Mouse (Mus musculus): ENCODE measurements around the gene Syne1. TPM values are rescaled to one million over a fixed set of nuclear protein-coding genes. Genes with fewer than 3 reads are reported as not detected.

Gene Syne1
- polyA plus RNA-seq, 1 experiment from 2014 or later: 5.7 TPM

- no peaks in the 10 kb centered on the region for H3K4me1 ChIP-seq (replicated peaks; ENCODE audit: control insufficient read depth, insufficient read depth, low read length)
- no peak overlapping the region for H3K4me2 ChIP-seq
- no peaks in the 10 kb centered on the region for H3K9me3 ChIP-seq (ENCODE audit: control insufficient read depth, low read length)
- no peaks in the 10 kb centered on the region for H3K36me3 ChIP-seq (ENCODE audit: control insufficient read depth, insufficient read depth, low read length)
- ATAC-seq (replicated peaks; ENCODE audit: low FRiP score) (no peak), DNase-seq (ENCODE audit: low spot score) (no peak)
- H3K9ac ChIP-seq (ENCODE audit: low read depth, low read length): no peak overlapping the region
- no peaks in the 10 kb centered on the region for H3K27me3 ChIP-seq (replicated peaks; ENCODE audit: control insufficient read depth, insufficient read depth, low read length)
- no peak overlapping the region for H3K27ac ChIP-seq (ENCODE audit: low read depth, low read length)
- 80% methylated on average over 8 of the region's 8 CpGs for WGBS
- H3K4me3 ChIP-seq (ENCODE audit: low read depth, low read length): no peak overlapping the region
These were observed 479.2 kb downstream of the Syne1 start for GRCm38 (mm10) chr10:5072054-5072453.

- DNase-seq (ENCODE audit: low spot score) (no peak), ATAC-seq (replicated peaks; ENCODE audit: low FRiP score) (no peak)
- Histone ChIP-seq H3K27me3 (replicated peaks; ENCODE audit: control insufficient read depth, insufficient read depth, low read length) (no peaks in the 10 kb centered on the region), H3K36me3 (ENCODE audit: control insufficient read depth, insufficient read depth, low read length) (no peaks in the 10 kb centered on the region), H3K27ac (ENCODE audit: low read depth, low read length) (no peak overlapping the region), H3K9me3 (ENCODE audit: control insufficient read depth, low read length) (no peaks in the 10 kb centered on the region), H3K9ac (ENCODE audit: low read depth, low read length) (no peak overlapping the region), H3K4me1 (replicated peaks; ENCODE audit: control insufficient read depth, insufficient read depth, low read length) (no peaks in the 10 kb centered on the region), H3K4me3 (ENCODE audit: low read depth, low read length) (no peak overlapping the region), H3K4me2 (no peak overlapping the region)
- 78% methylated on average over 3 of the region's 3 CpGs for whole genome bisulfite sequencing
These were observed 480.4 kb downstream of the Syne1 start for GRCm38 (mm10) chr10:5070941-5071231.

DNA sequence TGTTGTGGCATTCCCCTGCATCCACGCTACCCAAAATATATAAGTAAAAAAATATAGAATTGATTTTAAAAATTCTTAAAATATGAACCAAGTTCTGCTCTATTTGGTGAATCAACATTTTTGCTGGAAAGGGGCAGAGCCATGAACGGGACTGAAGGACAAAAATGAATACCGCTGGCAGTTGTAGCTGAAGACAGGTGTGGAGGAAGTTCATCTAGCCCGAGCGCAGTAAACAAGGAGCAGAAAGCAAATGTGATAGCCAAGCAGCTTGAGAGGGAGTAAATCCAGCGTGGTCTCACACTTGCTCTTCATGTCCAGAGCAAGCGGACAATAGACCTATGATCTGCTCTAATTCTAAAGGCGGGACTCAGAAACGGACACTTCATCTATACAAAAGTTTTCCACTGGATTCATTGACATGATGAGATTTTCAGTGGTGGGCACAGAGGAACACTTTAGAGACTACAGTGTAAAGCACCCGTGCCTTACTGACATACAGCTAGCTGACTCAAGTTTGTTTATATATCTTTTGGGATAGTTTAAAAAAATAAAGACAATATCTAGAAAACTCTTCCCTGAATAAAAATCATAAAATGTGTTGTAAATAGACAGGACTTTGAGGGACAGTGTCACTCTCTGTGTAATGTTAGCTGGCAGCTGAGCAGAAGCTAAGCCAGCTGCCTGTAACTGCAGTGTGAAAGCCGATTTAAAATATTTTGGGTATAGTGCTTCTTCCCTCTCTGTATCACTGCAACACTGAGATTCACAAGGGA is 480.9 kb downstream of the Syne1 start:
- WGBS: 89% methylated on average over 11 of the region's 11 CpGs
- H3K4me3 ChIP-seq (ENCODE audit: low read depth, low read length): no peak overlapping the region
- no peaks in the 10 kb centered on the region for H3K27me3 ChIP-seq (replicated peaks; ENCODE audit: control insufficient read depth, insufficient read depth, low read length)
- H3K4me2 ChIP-seq: no peak overlapping the region
- H3K9me3 ChIP-seq (ENCODE audit: control insufficient read depth, low read length): no peaks in the 10 kb centered on the region
- no peak for ATAC-seq (replicated peaks; ENCODE audit: low FRiP score)
- no peak overlapping the region for H3K27ac ChIP-seq (ENCODE audit: low read depth, low read length)
- no peak for DNase-seq (ENCODE audit: low spot score)
- H3K9ac ChIP-seq (ENCODE audit: low read depth, low read length): no peak overlapping the region
- H3K4me1 ChIP-seq (replicated peaks; ENCODE audit: control insufficient read depth, insufficient read depth, low read length): no peaks in the 10 kb centered on the region
- H3K36me3 ChIP-seq (ENCODE audit: control insufficient read depth, insufficient read depth, low read length): no peaks in the 10 kb centered on the region

- Histone ChIP-seq H3K9ac (ENCODE audit: low read depth, low read length) (no peak within 1 kb of the TSS), H3K4me2 (no peak within 1 kb of the TSS), H3K27ac (ENCODE audit: low read depth, low read length) (no peak within 1 kb of the TSS), H3K4me1 (replicated peaks; ENCODE audit: control insufficient read depth, insufficient read depth, low read length) (no peaks in the 10 kb centered on the region), H3K4me3 (ENCODE audit: low read depth, low read length) (no peak within 1 kb of the TSS), H3K36me3 (ENCODE audit: control insufficient read depth, insufficient read depth, low read length) (no peaks in the 10 kb centered on the region), H3K9me3 (ENCODE audit: control insufficient read depth, low read length) (no peaks in the 10 kb centered on the region), H3K27me3 (replicated peaks; ENCODE audit: control insufficient read depth, insufficient read depth, low read length) (no peaks in the 10 kb centered on the region)
- DNase-seq (ENCODE audit: low spot score) (no peak), ATAC-seq (replicated peaks; ENCODE audit: low FRiP score) (no peak)
- WGBS: 84% methylated on average over 14 of the region's 14 CpGs
These were observed 482.5 kb downstream of the Syne1 start, which contains the start of gene Gm10097 for GRCm38 (mm10) chr10:5068676-5069265. Gm10097 (plus strand) TSS chr10:5069192.

GRCm38 (mm10) chr10:5067113-5067512 is 484.2 kb downstream of the Syne1 start:
- WGBS: 78% methylated on average over 3 of the region's 3 CpGs
- no peaks in the 10 kb centered on the region for H3K4me1 ChIP-seq (replicated peaks; ENCODE audit: control insufficient read depth, insufficient read depth, low read length)
- no peak overlapping the region for H3K9ac ChIP-seq (ENCODE audit: low read depth, low read length)
- H3K27me3 ChIP-seq (replicated peaks; ENCODE audit: control insufficient read depth, insufficient read depth, low read length): no peaks in the 10 kb centered on the region
- H3K4me3 ChIP-seq (ENCODE audit: low read depth, low read length): no peak overlapping the region
- H3K36me3 ChIP-seq (ENCODE audit: control insufficient read depth, insufficient read depth, low read length): no peaks in the 10 kb centered on the region
- H3K4me2 ChIP-seq: no peak overlapping the region
- H3K27ac ChIP-seq (ENCODE audit: low read depth, low read length): no peak overlapping the region
- ATAC-seq (replicated peaks; ENCODE audit: low FRiP score): no peak
- no peaks in the 10 kb centered on the region for H3K9me3 ChIP-seq (ENCODE audit: control insufficient read depth, low read length)
- DNase-seq (ENCODE audit: low spot score): no peak

DNA sequence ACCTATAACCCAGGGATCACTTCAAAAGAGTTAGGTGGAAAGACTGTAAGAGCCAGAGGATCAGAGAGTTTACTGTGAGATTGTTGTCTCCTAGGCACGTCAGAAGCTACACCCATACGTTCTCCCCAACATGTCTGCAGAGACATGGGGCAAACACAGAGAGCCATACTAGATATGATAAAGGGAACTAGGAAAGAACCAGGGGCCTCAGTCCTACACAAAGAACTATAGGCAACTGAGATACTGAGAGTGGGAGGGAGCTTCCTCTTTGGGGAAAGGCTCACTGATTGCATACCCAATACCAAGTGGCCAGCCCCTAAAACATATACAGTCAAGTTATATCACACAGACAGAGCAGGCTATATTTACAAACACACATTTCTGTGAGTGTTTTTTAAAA is 491.3 kb downstream of the Syne1 start:
- no peaks in the 10 kb centered on the region; the same call in 1 of the 2 replicates for H3K36me3 ChIP-seq (ENCODE audit: control insufficient read depth, insufficient read depth, low read length)
- no peak for DNase-seq (ENCODE audit: low spot score)
- H3K4me3 ChIP-seq (ENCODE audit: low read depth, low read length): no peak overlapping the region
- no peaks in the 10 kb centered on the region for H3K9me3 ChIP-seq (ENCODE audit: control insufficient read depth, low read length)
- ATAC-seq (replicated peaks; ENCODE audit: low FRiP score): no peak
- H3K4me1 ChIP-seq (replicated peaks; ENCODE audit: control insufficient read depth, insufficient read depth, low read length): no peaks in the 10 kb centered on the region
- H3K27me3 ChIP-seq (replicated peaks; ENCODE audit: control insufficient read depth, insufficient read depth, low read length): no peaks in the 10 kb centered on the region
- WGBS: 48% methylated on average over 2 of the region's 2 CpGs
- H3K9ac ChIP-seq (ENCODE audit: low read depth, low read length): no peak overlapping the region
- H3K27ac ChIP-seq (ENCODE audit: low read depth, low read length): no peak overlapping the region
- H3K4me2 ChIP-seq: no peak overlapping the region

- H3K9ac ChIP-seq (ENCODE audit: low read depth, low read length): no peak overlapping the region
- 70% methylated on average over 2 of the region's 2 CpGs for WGBS
- DNase-seq (ENCODE audit: low spot score) (no peak), ATAC-seq (replicated peaks; ENCODE audit: low FRiP score) (no peak)
- no peaks in the 10 kb centered on the region for H3K4me1 ChIP-seq (replicated peaks; ENCODE audit: control insufficient read depth, insufficient read depth, low read length)
- no peak overlapping the region for H3K4me3 ChIP-seq (ENCODE audit: low read depth, low read length)
- H3K27me3 ChIP-seq (replicated peaks; ENCODE audit: control insufficient read depth, insufficient read depth, low read length): no peaks in the 10 kb centered on the region
- H3K4me2 ChIP-seq: no peak overlapping the region
- H3K27ac ChIP-seq (ENCODE audit: low read depth, low read length): no peak overlapping the region
- H3K9me3 ChIP-seq (ENCODE audit: control insufficient read depth, low read length): no peaks in the 10 kb centered on the region
- no peaks in the 10 kb centered on the region; the same call in 1 of the 2 replicates for H3K36me3 ChIP-seq (ENCODE audit: control insufficient read depth, insufficient read depth, low read length)
These were observed 492.4 kb downstream of the Syne1 start for GRCm38 (mm10) chr10:5058876-5059275.

DNA sequence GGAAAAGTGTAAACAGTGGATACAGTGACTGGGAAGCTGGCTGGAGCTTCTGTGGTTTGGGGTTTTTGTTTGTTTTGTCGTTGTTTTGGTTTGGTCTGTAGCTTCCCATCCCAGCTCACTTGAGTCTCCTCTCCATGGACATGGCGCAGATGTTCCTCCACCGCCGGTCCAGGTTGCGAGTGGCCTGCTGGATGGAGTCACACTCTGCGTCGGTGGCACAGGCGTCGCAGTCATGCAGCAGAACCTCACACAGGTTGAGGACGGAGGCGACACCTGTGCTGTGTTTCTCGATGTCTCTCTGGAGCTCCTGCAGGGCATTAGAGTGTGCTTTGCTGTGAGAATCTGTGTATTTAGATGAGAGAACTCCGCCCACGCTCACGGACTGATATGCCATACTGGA is 493.6 kb downstream of the Syne1 start:
- Histone ChIP-seq H3K36me3 (ENCODE audit: control insufficient read depth, insufficient read depth, low read length) (no peaks in the 10 kb centered on the region; the same call in 1 of the 2 replicates), H3K27me3 (replicated peaks; ENCODE audit: control insufficient read depth, insufficient read depth, low read length) (no peaks in the 10 kb centered on the region), H3K9me3 (ENCODE audit: control insufficient read depth, low read length) (no peaks in the 10 kb centered on the region), H3K9ac (ENCODE audit: low read depth, low read length) (no peak overlapping the region), H3K4me3 (ENCODE audit: low read depth, low read length) (no peak overlapping the region), H3K27ac (ENCODE audit: low read depth, low read length) (no peak overlapping the region), H3K4me1 (replicated peaks; ENCODE audit: control insufficient read depth, insufficient read depth, low read length) (no peaks in the 10 kb centered on the region), H3K4me2 (no peak overlapping the region)
- ATAC-seq (replicated peaks; ENCODE audit: low FRiP score): no peak
- WGBS: 86% methylated on average over 15 of the region's 15 CpGs
- no peak for DNase-seq (ENCODE audit: low spot score)

- no peak overlapping the region for H3K27ac ChIP-seq (ENCODE audit: low read depth, low read length)
- H3K9me3 ChIP-seq (ENCODE audit: control insufficient read depth, low read length): no peaks in the 10 kb centered on the region
- no peaks in the 10 kb centered on the region for H3K4me1 ChIP-seq (replicated peaks; ENCODE audit: control insufficient read depth, insufficient read depth, low read length)
- DNase-seq (ENCODE audit: low spot score): no peak
- no peaks in the 10 kb centered on the region; the same call in 1 of the 2 replicates for H3K36me3 ChIP-seq (ENCODE audit: control insufficient read depth, insufficient read depth, low read length)
- H3K4me3 ChIP-seq (ENCODE audit: low read depth, low read length): no peak overlapping the region
- H3K4me2 ChIP-seq: no peak overlapping the region
- no peak overlapping the region for H3K9ac ChIP-seq (ENCODE audit: low read depth, low read length)
- 72% methylated on average over 3 of the region's 3 CpGs for WGBS
- ATAC-seq (replicated peaks; ENCODE audit: low FRiP score): no peak
- H3K27me3 ChIP-seq (replicated peaks; ENCODE audit: control insufficient read depth, insufficient read depth, low read length): no peaks in the 10 kb centered on the region
These were observed 494.3 kb downstream of the Syne1 start for GRCm38 (mm10) chr10:5056940-5057339.
